Mouse (Mus musculus) heart, embryonic 14.5 days (tissue): ENCODE results near the gene Eif4ebp2. TPM values are rescaled to one million over a fixed set of nuclear protein-coding genes. Genes with fewer than 3 reads are reported as not detected.

Experiments
- ATAC-seq: fragments of 200-750 bp; cut with Nextera tagmentation; 2 replicates; pipeline ENCODE4 v1.8.0; 2017; ENCODE audit warnings: low read depth, moderate TSS enrichment; ENCODE audit not compliant: insufficient number of reproducible peaks, insufficient read depth, low FRiP score
- H3K27ac ChIP-seq, 2 experiments: fragments of 200-500 bp in 1 of 2; fragments of 300-500 bp in 1 of 2; sonication (generic) in 1 of 2; replicated peaks in 1 of 2; 2 replicates each; pipeline ENCODE4 v1.5.1; 2012 to 2014; ENCODE audit warnings: low read depth in 2 of 2, low read length in 2 of 2, control low read depth in 1 of 2, mild to moderate bottlenecking in 1 of 2, mixed read lengths in 1 of 2; ENCODE audit not compliant: control insufficient read depth in 1 of 2, insufficient read depth in 1 of 2
- H3K27me3 ChIP-seq: fragments of 300-500 bp; sonication (generic); 2 replicates; pipeline ENCODE4 v1.6.1; 2014; ENCODE audit warnings: mild to moderate bottlenecking, low read length, control low read depth; ENCODE audit not compliant: control insufficient read depth, insufficient read depth
- H3K36me3 ChIP-seq: fragments of 300-500 bp; sonication (generic); 2 replicates; pipeline ENCODE4 v1.6.1; 2014; ENCODE audit warnings: mild to moderate bottlenecking, control low read depth, low read length, mixed read lengths; ENCODE audit not compliant: control insufficient read depth, insufficient read depth
- H3K4me1 ChIP-seq, 2 experiments: fragments of 200-500 bp in 1 of 2; fragments of 300-500 bp in 1 of 2; sonication (generic) in 1 of 2; 2 replicates each; pipeline ENCODE4 v1.6.1; 2012 to 2014; ENCODE audit warnings: low read length in 2 of 2, control low read depth in 1 of 2, mixed read lengths in 1 of 2; ENCODE audit not compliant: control insufficient read depth in 2 of 2, insufficient read depth in 2 of 2
- H3K4me2 ChIP-seq: fragments of 300-500 bp; sonication (generic); 2 replicates; pipeline ENCODE4 v1.6.1; 2014; ENCODE audit warnings: mild to moderate bottlenecking, low read length
- H3K4me3 ChIP-seq, 2 experiments: fragments of 200-500 bp in 1 of 2; fragments of 300-500 bp in 1 of 2; sonication (generic) in 1 of 2; 2 replicates each; pipeline ENCODE4 v1.5.1; 2012 to 2014; ENCODE audit warnings: low read length in 2 of 2, mild to moderate bottlenecking in 2 of 2, control low read depth in 1 of 2, low read depth in 1 of 2, moderate library complexity in 1 of 2; ENCODE audit not compliant: control insufficient read depth in 1 of 2, insufficient read depth in 1 of 2
- H3K9ac ChIP-seq: fragments of 300-500 bp; sonication (generic); 2 replicates; pipeline ENCODE4 v1.6.1; 2014; ENCODE audit warnings: mild to moderate bottlenecking, low read length
- H3K9me3 ChIP-seq: fragments of 300-500 bp; sonication (generic); 2 replicates; pipeline ENCODE4 v1.6.1; 2016; ENCODE audit warnings: low read length, control low read depth; ENCODE audit not compliant: control insufficient read depth
- WGBS: fragments of 180-500 bp; shearing (Covaris S2); extraction: QIAGEN DNeasy Blood & Tissue Kit; methylation state at CpG from one replicate; pipeline ENCODE4 v1.1.7; 2014; 5-methylcytosine and 5-hydroxymethylcytosine counted together
- polyA plus RNA-seq: library from polyadenylated mRNA; unstranded; fragments of >200 nt; fragmentation: Nextera tagmentation; extraction: Ambion mirVana; gene quantifications from 2 replicates; pipeline ENCODE4 v1.2.1, GENCODE M21; 2014

The Eif4ebp2 gene
- polyA plus RNA-seq, 1 experiment from 2014 or later, result 36.9 TPM

DNA sequence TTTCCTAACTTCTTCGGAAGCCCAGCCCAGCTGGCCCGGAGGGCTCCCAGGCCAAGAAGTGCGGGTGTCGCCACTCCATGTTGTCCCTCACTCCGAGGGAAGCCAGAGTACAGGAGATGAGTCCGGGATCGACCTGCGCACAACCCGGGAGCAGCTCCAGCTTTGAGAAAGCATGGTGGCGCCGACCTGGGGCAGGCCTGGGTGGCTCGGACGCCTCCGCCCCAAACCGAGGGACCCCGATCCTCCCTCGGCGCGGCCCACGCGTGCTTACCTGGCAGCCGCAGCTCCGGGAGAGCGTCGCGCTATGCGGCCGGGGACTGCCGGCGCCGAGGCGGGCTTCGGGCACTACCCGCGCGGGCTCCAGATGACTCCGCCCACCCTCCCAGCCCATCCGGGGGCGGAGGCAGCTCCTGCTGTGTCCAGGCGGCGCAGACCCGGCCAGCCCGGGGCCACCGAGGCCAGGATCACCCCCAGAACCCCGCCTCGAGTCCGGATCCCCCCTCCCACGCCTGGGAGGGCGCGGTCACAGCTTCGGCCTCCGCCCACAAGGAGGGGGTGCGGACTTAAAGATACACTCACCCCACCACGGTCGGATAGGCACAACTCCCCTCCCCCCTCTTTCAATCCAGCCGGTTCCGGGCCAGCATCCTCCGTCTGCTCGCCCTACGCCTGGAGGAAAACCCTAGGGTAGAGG, 69.3 kb downstream of the Eif4ebp2 start, which contains the start of gene Pald1:
Gene Pald1, minus strand, starts transcription at position 510 of the 694 bp plus-strand sequence.
- no peaks in the 10 kb centered on the region for H3K36me3 ChIP-seq
- H3K9ac ChIP-seq, result peak within 1 kb of the TSS; percentile 93
- H3K4me2 ChIP-seq, result peak within 1 kb of the TSS; percentile 97
- peak; percentile 83 for ATAC-seq
- under 1% methylated on average over 56 of the region's 60 CpGs for WGBS
- peaks cover 59 to 66% of the 10 kb centered on the region in 2 experiments for H3K4me1 ChIP-seq
- H3K27me3 ChIP-seq, result no peaks in the 10 kb centered on the region
- H3K4me3 ChIP-seq, result peak within 1 kb of the TSS; percentile 79 to 83
- H3K9me3 ChIP-seq, result no peaks in the 10 kb centered on the region
- peak within 1 kb of the TSS; percentile 49 to 91 for H3K27ac ChIP-seq

DNA sequence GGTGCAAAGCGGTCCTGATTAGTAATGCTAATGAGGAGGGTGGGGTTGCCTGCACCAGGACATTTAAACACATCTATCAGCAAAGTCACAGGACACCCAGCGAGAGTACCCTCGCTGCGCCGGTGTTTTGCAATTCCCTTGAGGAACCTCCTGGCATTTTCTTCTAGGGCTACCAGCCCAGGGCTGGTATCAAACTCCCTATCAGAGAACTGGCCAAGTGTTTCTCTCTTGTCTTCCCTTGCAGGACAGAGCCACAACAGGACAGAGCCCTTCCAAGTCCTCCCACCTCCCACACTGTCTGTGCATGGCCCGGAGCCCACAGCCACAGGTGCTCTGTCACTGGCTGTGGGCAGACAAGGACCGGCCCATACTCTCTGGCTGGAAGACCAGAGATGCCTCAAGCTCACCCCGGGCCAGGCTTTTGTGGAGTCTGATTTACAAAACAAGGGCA, 70.2 kb downstream of the Eif4ebp2 start:
- no peaks in the 10 kb centered on the region for H3K9me3 ChIP-seq
- no peak for ATAC-seq
- H3K4me2 ChIP-seq, result peak overlapping the region; percentile 97

DNA sequence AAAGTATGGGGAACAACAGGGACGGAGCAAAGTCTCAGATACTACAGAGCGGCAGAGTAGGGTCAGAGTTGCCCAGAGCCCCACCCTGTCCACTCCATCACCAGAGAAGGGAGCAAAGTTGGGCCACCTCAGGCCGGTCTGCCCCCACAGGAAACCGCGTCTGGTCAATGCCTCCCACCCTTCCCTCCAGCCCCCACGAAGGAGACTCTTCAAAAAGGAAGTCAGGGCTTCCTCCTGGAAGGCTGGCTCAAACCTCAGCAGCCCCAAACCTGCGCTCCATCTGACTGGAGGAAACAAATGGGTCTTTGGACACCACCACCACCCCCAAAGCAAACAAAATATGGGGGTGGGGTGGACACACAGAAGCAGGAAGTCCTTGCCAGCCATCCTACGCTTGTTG, 70.6 kb downstream of the Eif4ebp2 start:
- 13% methylated on average over 8 of the region's 8 CpGs for WGBS
- peak overlapping the region; percentile 97 for H3K4me2 ChIP-seq
- peak overlapping the region; percentile 90 to 91; a peak in 3 of 4 replicates for H3K27ac ChIP-seq
- no peaks in the 10 kb centered on the region for H3K27me3 ChIP-seq
- H3K4me3 ChIP-seq, result peak overlapping the region; percentile 79 to 83
- H3K4me1 ChIP-seq, result peaks cover 63 to 74% of the 10 kb centered on the region in 2 experiments
- peaks cover 9% of the 10 kb centered on the region for H3K36me3 ChIP-seq
- H3K9ac ChIP-seq, result peak overlapping the region; percentile 93
- ATAC-seq, result no peak
- H3K9me3 ChIP-seq, result no peaks in the 10 kb centered on the region

More for the DNA sequence above, 70.2 kb downstream of the Eif4ebp2 start:
- Histone ChIP-seq H3K4me1 (peaks cover 63 to 73% of the 10 kb centered on the region in 2 experiments), H3K4me3 (peak overlapping the region; percentile 79 to 83), H3K9ac (peak overlapping the region; percentile 93), H3K27me3 (no peaks in the 10 kb centered on the region), H3K27ac (peak overlapping the region; percentile 35 to 91), H3K36me3 (peaks cover 8% of the 10 kb centered on the region)
- WGBS, result 0% methylated on average over 8 of the region's 8 CpGs

DNA sequence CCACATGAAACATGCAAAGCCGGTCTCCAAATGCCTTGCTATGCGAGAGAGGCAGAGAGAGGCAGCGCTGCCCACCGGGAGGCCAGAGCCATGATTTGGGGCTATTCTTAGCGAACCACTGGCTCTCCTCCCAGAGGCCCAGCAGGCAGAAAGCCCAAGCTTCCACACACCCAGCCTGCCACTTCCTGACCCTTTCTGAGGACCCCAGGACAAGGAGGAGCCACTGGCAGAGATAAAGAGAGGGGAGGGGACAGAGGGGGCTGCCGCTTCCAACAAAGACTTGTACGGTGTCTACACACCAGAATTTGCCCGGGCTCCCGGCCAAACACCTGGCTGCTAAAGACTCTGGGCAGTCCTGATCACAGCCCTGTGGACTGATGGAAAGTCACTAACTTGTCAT, 72.3 kb downstream of the Eif4ebp2 start:
- Histone ChIP-seq H3K36me3 (peaks cover 9% of the 10 kb centered on the region), H3K4me2 (peak overlapping the region; percentile 97), H3K9ac (peak overlapping the region; percentile 93), H3K27me3 (no peaks in the 10 kb centered on the region), H3K4me1 (peaks cover 50 to 78% of the 10 kb centered on the region in 2 experiments), H3K9me3 (no peaks in the 10 kb centered on the region), H3K4me3 (peak overlapping the region; percentile 6 to 83; a peak in 3 of 4 replicates), H3K27ac (peak overlapping the region; percentile 90 to 91)
- ATAC-seq, result peak; percentile 75
- 0% methylated on average over 9 of the region's 9 CpGs for WGBS

DNA sequence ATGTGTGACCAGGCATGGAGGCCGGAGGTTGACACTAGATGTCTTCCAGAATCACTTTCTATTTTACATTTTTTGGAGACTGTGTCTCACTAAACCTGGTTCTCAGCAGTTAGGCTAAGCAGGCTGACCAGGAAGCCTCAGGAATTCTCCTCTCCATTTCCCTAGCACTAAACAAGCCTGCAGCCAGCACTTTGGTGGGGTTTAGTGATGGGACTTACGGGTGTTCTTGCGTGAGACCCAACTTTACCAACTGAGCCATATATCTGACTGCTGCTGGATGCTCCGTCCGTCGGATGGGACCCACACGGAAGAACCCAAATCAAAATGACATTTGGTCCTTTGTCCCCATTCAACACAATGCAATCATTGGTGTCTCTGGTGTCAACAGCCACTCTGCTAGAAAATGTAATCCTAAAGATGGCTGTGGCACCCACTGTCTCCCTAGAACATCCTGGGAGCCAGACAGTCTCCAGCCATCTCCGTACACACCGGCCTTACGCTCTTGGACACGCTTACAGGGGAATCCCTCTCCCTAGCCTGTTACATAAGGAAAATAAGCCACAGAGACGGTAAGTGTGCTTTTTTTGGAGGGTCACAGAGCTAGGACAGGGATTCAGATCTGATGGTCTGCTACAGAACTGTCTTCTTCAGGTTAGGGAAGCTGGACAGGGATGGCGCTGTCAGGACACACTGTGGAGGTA, 73.0 kb downstream of the Eif4ebp2 start:
- ATAC-seq, result no peak
- H3K4me1 ChIP-seq, result peaks cover 54 to 78% of the 10 kb centered on the region in 2 experiments

DNA sequence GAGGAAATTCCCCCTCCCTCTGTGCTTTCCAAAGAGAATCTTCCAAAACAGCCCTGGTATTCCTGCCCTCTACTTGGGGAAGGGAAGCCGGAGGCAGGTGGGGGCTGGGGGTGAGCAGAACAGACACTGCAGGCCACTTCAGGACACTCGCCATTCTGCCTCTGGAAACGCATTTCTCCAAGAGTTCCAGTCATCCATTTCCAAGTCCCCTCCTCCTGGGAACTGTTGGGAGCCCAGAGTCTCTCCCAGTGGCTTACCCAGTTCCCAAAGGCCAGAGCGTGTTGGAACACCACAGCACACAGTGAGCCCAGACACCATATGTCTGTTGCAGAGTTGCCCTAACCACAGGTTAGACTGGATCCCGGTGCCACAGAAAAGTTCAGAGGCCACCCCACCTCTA, 73.8 kb downstream of the Eif4ebp2 start:
- Histone ChIP-seq H3K36me3 (peaks cover 9% of the 10 kb centered on the region), H3K9me3 (no peaks in the 10 kb centered on the region), H3K27me3 (no peaks in the 10 kb centered on the region), H3K9ac (no peak overlapping the region; the same call in 1 of the 2 replicates), H3K4me2 (no peak overlapping the region), H3K4me1 (peaks cover 54 to 78% of the 10 kb centered on the region in 2 experiments), H3K27ac (peak overlapping the region in 1 of 2 experiments; percentile 91; a peak in 2 of 4 replicates), H3K4me3 (no peak overlapping the region)
- ATAC-seq, result no peak
- 71% methylated on average over 5 of the region's 5 CpGs for WGBS

More for the DNA sequence above, 73.0 kb downstream of the Eif4ebp2 start:
- Histone ChIP-seq H3K4me3 (peak overlapping the region; percentile 4 to 83; a peak in 2 of 4 replicates), H3K9me3 (no peaks in the 10 kb centered on the region), H3K27me3 (no peaks in the 10 kb centered on the region), H3K27ac (peak overlapping the region; percentile 90 to 91), H3K4me2 (peak overlapping the region; percentile 97), H3K9ac (peak overlapping the region; percentile 93), H3K36me3 (peaks cover 9% of the 10 kb centered on the region)
- 77% methylated on average over 13 of the region's 13 CpGs for WGBS
